Mouse (Mus musculus) cortical plate, adult 2 months (tissue): ENCODE measurements at regions not wholly inside any gene's neighbourhood (a gene's known extent, or its start where the extent isn't known, plus 50 kb on each side); places are given as distances from the start of the nearest gene placed in this dataset.

Experiments used
- H3K27ac ChIP-seq: fragments of 200-500 bp; 2 replicates; pipeline ENCODE4 v1.5.1; 2012; ENCODE audit warnings: low read length, control low read depth, inconsistent platforms; ENCODE audit not compliant: insufficient read depth
- H3K4me1 ChIP-seq: fragments of 200-500 bp; 2 replicates; pipeline ENCODE4 v1.6.1; 2011; ENCODE audit warnings: low read length; ENCODE audit not compliant: control insufficient read depth, insufficient read depth
- H3K4me3 ChIP-seq: fragments of 200-500 bp; 2 replicates; pipeline ENCODE4 v1.5.1; 2011; ENCODE audit warnings: mild to moderate bottlenecking, low read length, control low read depth; ENCODE audit not compliant: insufficient read depth
- CTCF ChIP-seq: fragments of 200-500 bp; IDR thresholded peaks from 2 replicates; pipeline ENCODE4 v1.5.1; 2011; ENCODE audit warnings: mild to moderate bottlenecking, control low read depth, low read length; ENCODE audit not compliant: insufficient read depth; ENCODE audit errors: extremely low read depth
- POLR2A ChIP-seq: fragments of 200-500 bp; IDR thresholded peaks from 2 replicates; pipeline ENCODE4 v1.6.1; 2011; ENCODE audit warnings: mild to moderate bottlenecking, low read length, control low read depth; ENCODE audit not compliant: insufficient read depth; ENCODE audit errors: extremely low read depth

- Histone ChIP-seq H3K4me1 (no peaks in the 10 kb centered on the region), H3K4me3 (no peak overlapping the region), H3K27ac (no peak overlapping the region)
- TF ChIP-seq CTCF: no peak
- TF ChIP-seq POLR2A: no peak
Measured at GRCm38 (mm10) chr15:87045971-87046370, 498.1 kb upstream of the Fam19a5 start.

- TF ChIP-seq POLR2A (no peak), CTCF (no peak)
- no peak overlapping the region for H3K27ac ChIP-seq
- no peaks in the 10 kb centered on the region for H3K4me1 ChIP-seq
- no peak overlapping the region for H3K4me3 ChIP-seq
Measured at GRCm38 (mm10) chr15:87054186-87054585, 489.9 kb upstream of the Fam19a5 start.

- Histone ChIP-seq H3K4me1 (no peaks in the 10 kb centered on the region), H3K4me3 (no peak overlapping the region), H3K27ac (no peak overlapping the region)
- TF ChIP-seq POLR2A (no peak), CTCF (no peak)
Measured at GRCm38 (mm10) chr15:87064890-87065289, 479.2 kb upstream of the Fam19a5 start.

DNA sequence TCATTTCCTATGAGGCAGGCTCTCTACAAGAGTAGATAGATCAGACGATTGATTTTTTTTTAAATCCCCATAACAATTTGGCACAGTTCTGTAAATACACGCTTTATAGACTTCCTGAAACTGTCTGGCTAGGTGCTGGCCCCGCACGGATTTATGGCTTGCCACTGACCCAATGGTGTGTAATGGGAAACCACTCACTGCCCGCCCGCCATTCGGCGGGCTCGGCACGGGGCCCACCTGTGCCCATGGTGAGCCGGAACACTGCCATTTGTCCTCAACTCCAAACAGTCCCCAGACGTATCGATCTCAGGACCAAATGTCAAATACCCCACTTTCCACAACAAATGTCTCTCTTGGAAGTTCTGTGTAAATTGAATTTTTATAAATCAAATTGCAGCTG lies 475.8 kb upstream of the Fam19a5 start:
- no peak for TF ChIP-seq POLR2A
- no peak for TF ChIP-seq CTCF
- H3K4me1 ChIP-seq: no peaks in the 10 kb centered on the region
- H3K27ac ChIP-seq: no peak overlapping the region
- no peak overlapping the region for H3K4me3 ChIP-seq

DNA sequence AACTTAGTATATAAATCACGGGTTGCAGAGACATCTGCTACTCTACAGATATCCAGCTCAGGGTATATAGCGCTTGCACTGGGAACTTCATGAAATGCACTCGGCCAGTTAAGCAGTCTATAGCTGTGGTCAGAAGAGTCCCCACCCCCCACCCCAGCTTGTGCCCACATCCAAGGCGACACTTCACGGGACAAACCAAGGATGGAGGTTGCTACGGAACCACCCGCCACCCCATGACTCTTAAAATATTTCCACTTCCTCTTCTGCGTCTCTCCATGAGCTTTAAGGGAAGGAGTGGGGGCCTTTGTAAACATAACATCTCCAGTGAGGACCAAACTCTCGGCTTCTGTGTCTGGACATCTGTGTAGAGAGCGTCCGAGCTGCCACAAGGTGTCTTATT lies 469.5 kb upstream of the Fam19a5 start:
- H3K4me1 ChIP-seq: no peaks in the 10 kb centered on the region
- TF ChIP-seq CTCF: no peak
- no peak for TF ChIP-seq POLR2A
- no peak overlapping the region for H3K27ac ChIP-seq
- no peak overlapping the region for H3K4me3 ChIP-seq

DNA sequence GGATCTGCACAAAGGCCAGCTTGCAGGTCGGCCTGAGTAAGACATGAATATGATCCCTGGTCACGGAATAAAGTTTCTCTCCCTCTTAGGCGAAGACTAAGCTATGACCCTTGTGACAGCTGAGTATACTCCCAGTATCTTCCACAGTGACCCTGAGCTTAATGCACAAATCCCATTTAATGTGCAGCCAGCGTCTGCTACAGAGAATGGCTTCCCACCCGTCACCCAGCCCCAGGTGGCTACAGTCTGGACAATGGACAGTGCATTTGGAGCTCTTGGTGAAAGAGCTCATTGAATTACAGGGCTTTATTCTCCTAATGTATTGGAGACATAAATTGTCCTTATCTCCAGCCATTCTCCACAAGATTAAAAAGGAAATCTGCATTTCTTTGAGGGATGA lies 454.3 kb upstream of the Fam19a5 start:
- no peak overlapping the region for H3K27ac ChIP-seq
- no peak for TF ChIP-seq POLR2A
- no peak for TF ChIP-seq CTCF
- no peaks in the 10 kb centered on the region for H3K4me1 ChIP-seq
- H3K4me3 ChIP-seq: no peak overlapping the region

DNA sequence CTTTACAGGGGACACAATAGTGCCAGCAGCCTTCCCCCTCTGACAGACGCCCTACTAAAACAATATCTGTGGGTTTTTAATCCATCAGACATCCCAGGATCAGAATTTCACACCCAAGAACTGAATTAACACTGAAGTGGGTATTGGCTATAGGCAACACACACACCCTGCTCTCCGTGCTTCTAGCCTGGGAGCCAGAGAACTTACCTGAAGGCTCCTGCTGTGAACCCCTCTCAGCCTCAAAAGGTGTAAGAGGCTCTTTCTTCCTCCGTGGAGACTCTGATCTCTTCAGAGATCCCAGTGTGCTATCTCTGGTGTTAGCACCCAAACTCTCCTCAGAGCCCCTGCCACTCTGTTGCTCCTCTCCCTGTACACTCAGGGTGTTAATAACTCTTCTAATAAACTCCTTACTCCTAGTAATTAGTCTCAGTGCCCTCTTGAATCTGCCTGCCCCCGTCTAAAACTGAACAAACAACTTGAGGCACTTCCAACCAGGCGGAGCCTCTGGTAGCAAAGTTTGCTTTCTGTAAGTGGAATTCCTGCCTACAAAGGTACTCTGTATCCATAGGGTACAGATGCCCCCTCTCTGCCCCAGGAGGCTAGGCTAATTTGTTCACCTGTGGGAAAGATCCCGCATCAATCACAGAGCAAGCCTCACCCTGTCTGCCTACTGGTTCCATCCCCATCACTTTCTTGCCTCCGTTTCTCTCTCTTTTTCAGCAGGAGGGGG lies 452.9 kb upstream of the Fam19a5 start:
- H3K4me1 ChIP-seq: no peaks in the 10 kb centered on the region
- H3K4me3 ChIP-seq: no peak overlapping the region
- TF ChIP-seq POLR2A (no peak), CTCF (no peak)
- no peak overlapping the region for H3K27ac ChIP-seq

- no peak overlapping the region for H3K27ac ChIP-seq
- no peak for TF ChIP-seq CTCF
- no peak for TF ChIP-seq POLR2A
- no peaks in the 10 kb centered on the region for H3K4me1 ChIP-seq
- H3K4me3 ChIP-seq: no peak overlapping the region
Measured at GRCm38 (mm10) chr15:87097206-87097605, 446.9 kb upstream of the Fam19a5 start.

DNA sequence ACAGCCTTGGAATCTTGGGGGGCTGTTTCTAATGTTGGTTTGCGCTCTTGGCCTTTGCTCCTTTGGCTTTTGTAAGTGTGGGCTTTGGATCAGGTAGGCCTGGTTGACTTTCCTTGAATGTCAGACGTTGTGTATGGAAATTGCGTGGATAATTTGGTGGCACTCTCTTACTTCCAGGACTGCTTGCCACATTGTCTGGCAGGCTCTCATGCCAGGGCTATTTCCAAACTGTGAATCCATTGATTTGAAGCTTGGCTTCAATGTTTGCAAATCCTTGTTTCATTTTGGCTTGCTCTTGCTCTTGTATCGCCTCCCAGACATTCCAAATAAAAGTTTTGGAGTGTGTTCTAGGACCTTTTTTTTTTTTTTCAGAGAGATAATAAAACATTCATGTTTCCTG lies 443.0 kb upstream of the Fam19a5 start:
- H3K4me1 ChIP-seq: no peaks in the 10 kb centered on the region; the same call in 1 of the 2 replicates
- no peak overlapping the region for H3K27ac ChIP-seq
- no peak overlapping the region for H3K4me3 ChIP-seq
- no peak for TF ChIP-seq CTCF
- no peak for TF ChIP-seq POLR2A

DNA sequence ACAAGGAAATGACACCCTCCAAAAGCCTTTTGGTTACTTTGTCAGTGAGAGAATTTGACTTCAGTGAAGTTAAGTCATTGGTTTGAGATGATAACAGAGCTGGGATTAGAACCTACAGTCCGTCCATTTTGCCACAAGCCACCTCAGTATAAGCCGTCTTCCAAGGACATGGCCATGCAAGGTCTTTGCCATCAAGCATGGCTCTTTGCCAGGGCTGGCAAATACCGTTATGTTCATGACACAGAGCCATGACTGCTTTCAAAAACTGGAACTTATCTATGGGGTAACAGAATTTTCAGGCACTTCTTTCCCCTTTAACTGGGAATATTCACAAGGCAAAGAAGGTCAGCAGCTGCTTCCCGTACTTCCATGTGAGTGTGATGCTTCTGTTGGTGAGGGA lies 441.9 kb upstream of the Fam19a5 start:
- Histone ChIP-seq H3K4me3 (no peak overlapping the region), H3K4me1 (no peaks in the 10 kb centered on the region; the same call in 1 of the 2 replicates), H3K27ac (no peak overlapping the region)
- TF ChIP-seq CTCF: no peak
- TF ChIP-seq POLR2A: no peak
